Mouse (Mus musculus): Measurements from ENCODE around the gene Gm17304.

DNA sequence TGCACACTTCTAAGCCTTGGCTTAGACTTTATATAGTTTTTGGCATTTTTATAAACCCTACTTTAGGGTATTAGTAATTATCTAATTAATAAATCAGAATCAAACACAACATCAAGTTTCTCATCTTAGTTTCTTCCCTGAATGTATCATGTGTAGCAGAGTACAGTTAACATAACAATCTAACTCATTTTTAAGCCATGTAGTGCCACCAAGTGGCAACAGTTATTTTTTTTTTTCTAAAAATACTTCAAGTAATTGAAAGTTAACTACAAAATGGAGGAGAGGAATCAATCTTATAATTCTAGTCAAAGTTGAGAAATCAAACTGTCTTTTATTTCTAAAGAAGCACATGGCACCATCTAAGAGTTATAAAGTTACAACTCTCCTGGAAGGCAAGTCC is 40.5 kb downstream of the Gm17304 start:
- TF ChIP-seq CTCF (conservative IDR thresholded peaks at IDR 0.05; ENCODE audit: insufficient read depth, insufficient read length, low read depth, low read length) = no peak
- no peak for TF ChIP-seq POLR2A (IDR thresholded peaks at IDR 0.05; ENCODE audit: low read depth, low read length)

Measured in kidney, adult 2 months (tissue).